Mouse (Mus musculus): ENCODE data around the gene Nipa1. TPM values are rescaled to one million over a fixed set of nuclear protein-coding genes. Genes with fewer than 3 reads are reported as not detected.

The Nipa1 gene
- polyA plus RNA-seq, 1 experiment from 2014 or later: 6.4 TPM

- WGBS: 96% methylated on average over 1 of the region's 1 CpGs
- ATAC-seq (ENCODE audit: low FRiP score, low TSS enrichment) (no peak), DNase-seq (ENCODE audit: low spot score) (no peak)
- TF ChIP-seq CTCF (IDR thresholded peaks at IDR 0.05; ENCODE audit: low read depth) (no peak), EP300 (optimal IDR thresholded peaks at IDR 0.05) (no peak)
- Histone ChIP-seq H3K27ac (replicated peaks) (no peak overlapping the region), H3K9ac (ENCODE audit: low read length) (no peak overlapping the region), H3K4me1 (replicated peaks; ENCODE audit: control insufficient read depth, insufficient read depth) (no peaks in the 10 kb centered on the region), H3K4me3 (ENCODE audit: low read depth, low read length) (no peak overlapping the region), H3K27me3 (ENCODE audit: control insufficient read depth, insufficient read depth, low read length) (no peaks in the 10 kb centered on the region), H3K4me2 (replicated peaks; ENCODE audit: low read depth) (no peak overlapping the region), H3K9me3 (ENCODE audit: control insufficient read depth, low read length) (no peaks in the 10 kb centered on the region), H3K36me3 (ENCODE audit: control insufficient read depth, insufficient read depth, low read length) (no peaks in the 10 kb centered on the region; the same call in 1 of the 2 replicates)
Measured at GRCm38 (mm10) chr7:55960506-55960905, 59.2 kb downstream of the Nipa1 start.

- H3K27ac ChIP-seq (replicated peaks): no peak overlapping the region
- TF ChIP-seq EP300 (optimal IDR thresholded peaks at IDR 0.05): no peak
- no peak for TF ChIP-seq CTCF (IDR thresholded peaks at IDR 0.05; ENCODE audit: low read depth)
- H3K9ac ChIP-seq (ENCODE audit: low read length): no peak overlapping the region
- no peaks in the 10 kb centered on the region; the same call in 1 of the 2 replicates for H3K36me3 ChIP-seq (ENCODE audit: control insufficient read depth, insufficient read depth, low read length)
- ATAC-seq (ENCODE audit: low FRiP score, low TSS enrichment) (no peak), DNase-seq (ENCODE audit: low spot score) (no peak)
- H3K9me3 ChIP-seq (ENCODE audit: control insufficient read depth, low read length): no peaks in the 10 kb centered on the region
- no peak overlapping the region for H3K4me3 ChIP-seq (ENCODE audit: low read depth, low read length)
- H3K4me1 ChIP-seq (replicated peaks; ENCODE audit: control insufficient read depth, insufficient read depth): no peaks in the 10 kb centered on the region
- no peak overlapping the region for H3K4me2 ChIP-seq (replicated peaks; ENCODE audit: low read depth)
- WGBS: 96% methylated on average over 3 of the region's 3 CpGs
- no peaks in the 10 kb centered on the region for H3K27me3 ChIP-seq (ENCODE audit: control insufficient read depth, insufficient read depth, low read length)
Measured at GRCm38 (mm10) chr7:55959801-55960200, 60.0 kb downstream of the Nipa1 start.

GRCm38 (mm10) chr7:55957916-55958315, 61.8 kb downstream of the Nipa1 start:
- no peak for DNase-seq (ENCODE audit: low spot score)
- no peak for ATAC-seq (ENCODE audit: low FRiP score, low TSS enrichment)
- Histone ChIP-seq H3K4me3 (ENCODE audit: low read depth, low read length) (no peak overlapping the region), H3K27me3 (ENCODE audit: control insufficient read depth, insufficient read depth, low read length) (no peaks in the 10 kb centered on the region), H3K4me2 (replicated peaks; ENCODE audit: low read depth) (no peak overlapping the region), H3K9me3 (ENCODE audit: control insufficient read depth, low read length) (no peaks in the 10 kb centered on the region), H3K4me1 (replicated peaks; ENCODE audit: control insufficient read depth, insufficient read depth) (no peaks in the 10 kb centered on the region), H3K9ac (ENCODE audit: low read length) (no peak overlapping the region), H3K27ac (replicated peaks) (no peak overlapping the region), H3K36me3 (ENCODE audit: control insufficient read depth, insufficient read depth, low read length) (no peaks in the 10 kb centered on the region; the same call in 1 of the 2 replicates)
- TF ChIP-seq EP300 (optimal IDR thresholded peaks at IDR 0.05) (no peak), CTCF (IDR thresholded peaks at IDR 0.05; ENCODE audit: low read depth) (no peak)
- WGBS: 90% methylated on average over 4 of the region's 4 CpGs

- Histone ChIP-seq H3K9ac (ENCODE audit: low read length) (no peak overlapping the region), H3K4me3 (ENCODE audit: low read depth, low read length) (no peak overlapping the region), H3K9me3 (ENCODE audit: control insufficient read depth, low read length) (no peaks in the 10 kb centered on the region), H3K27me3 (ENCODE audit: control insufficient read depth, insufficient read depth, low read length) (no peaks in the 10 kb centered on the region), H3K36me3 (ENCODE audit: control insufficient read depth, insufficient read depth, low read length) (no peaks in the 10 kb centered on the region; the same call in 1 of the 2 replicates), H3K4me2 (replicated peaks; ENCODE audit: low read depth) (no peak overlapping the region), H3K27ac (replicated peaks) (no peak overlapping the region), H3K4me1 (replicated peaks; ENCODE audit: control insufficient read depth, insufficient read depth) (no peaks in the 10 kb centered on the region)
- ATAC-seq (ENCODE audit: low FRiP score, low TSS enrichment) (no peak), DNase-seq (ENCODE audit: low spot score) (no peak)
- no peak for TF ChIP-seq EP300 (optimal IDR thresholded peaks at IDR 0.05)
- TF ChIP-seq CTCF (IDR thresholded peaks at IDR 0.05; ENCODE audit: low read depth): no peak
- 80% methylated on average over 3 of the region's 3 CpGs for WGBS
Measured at GRCm38 (mm10) chr7:55957178-55957577, 62.6 kb downstream of the Nipa1 start.

- H3K27me3 ChIP-seq (ENCODE audit: control insufficient read depth, insufficient read depth, low read length): no peaks in the 10 kb centered on the region
- no peaks in the 10 kb centered on the region; the same call in 1 of the 2 replicates for H3K36me3 ChIP-seq (ENCODE audit: control insufficient read depth, insufficient read depth, low read length)
- H3K4me2 ChIP-seq (replicated peaks; ENCODE audit: low read depth): no peak overlapping the region
- H3K9ac ChIP-seq (ENCODE audit: low read length): no peak overlapping the region
- H3K9me3 ChIP-seq (ENCODE audit: control insufficient read depth, low read length): no peaks in the 10 kb centered on the region
- H3K27ac ChIP-seq (replicated peaks): no peak overlapping the region
- DNase-seq (ENCODE audit: low spot score) (no peak), ATAC-seq (ENCODE audit: low FRiP score, low TSS enrichment) (no peak)
- 95% methylated on average over 2 of the region's 2 CpGs for WGBS
- no peaks in the 10 kb centered on the region for H3K4me1 ChIP-seq (replicated peaks; ENCODE audit: control insufficient read depth, insufficient read depth)
- no peak for TF ChIP-seq CTCF (IDR thresholded peaks at IDR 0.05; ENCODE audit: low read depth)
- TF ChIP-seq EP300 (optimal IDR thresholded peaks at IDR 0.05): no peak
- H3K4me3 ChIP-seq (ENCODE audit: low read depth, low read length): no peak overlapping the region
Measured at GRCm38 (mm10) chr7:55956054-55956453, 63.7 kb downstream of the Nipa1 start.

- DNase-seq (ENCODE audit: low spot score) (no peak), ATAC-seq (ENCODE audit: low FRiP score, low TSS enrichment) (no peak)
- 68% methylated on average over 4 of the region's 4 CpGs for WGBS
- Histone ChIP-seq H3K27ac (replicated peaks) (no peak overlapping the region), H3K9ac (ENCODE audit: low read length) (no peak overlapping the region), H3K36me3 (ENCODE audit: control insufficient read depth, insufficient read depth, low read length) (no peaks in the 10 kb centered on the region), H3K4me3 (ENCODE audit: low read depth, low read length) (no peak overlapping the region), H3K9me3 (ENCODE audit: control insufficient read depth, low read length) (no peaks in the 10 kb centered on the region), H3K4me2 (replicated peaks; ENCODE audit: low read depth) (no peak overlapping the region), H3K4me1 (replicated peaks; ENCODE audit: control insufficient read depth, insufficient read depth) (no peaks in the 10 kb centered on the region), H3K27me3 (ENCODE audit: control insufficient read depth, insufficient read depth, low read length) (no peaks in the 10 kb centered on the region)
- no peak for TF ChIP-seq CTCF (IDR thresholded peaks at IDR 0.05; ENCODE audit: low read depth)
- no peak for TF ChIP-seq EP300 (optimal IDR thresholded peaks at IDR 0.05)
Measured at GRCm38 (mm10) chr7:55938341-55938740, 81.4 kb downstream of the Nipa1 start.

Measured in stomach, postnatal 0 days (tissue).